Mouse (Mus musculus): Measurements from ENCODE around the gene Pax5.
A peak's percentile ranks its signal among the peaks of the same experiment; 100 is the strongest.

The Pax5 gene

DNA sequence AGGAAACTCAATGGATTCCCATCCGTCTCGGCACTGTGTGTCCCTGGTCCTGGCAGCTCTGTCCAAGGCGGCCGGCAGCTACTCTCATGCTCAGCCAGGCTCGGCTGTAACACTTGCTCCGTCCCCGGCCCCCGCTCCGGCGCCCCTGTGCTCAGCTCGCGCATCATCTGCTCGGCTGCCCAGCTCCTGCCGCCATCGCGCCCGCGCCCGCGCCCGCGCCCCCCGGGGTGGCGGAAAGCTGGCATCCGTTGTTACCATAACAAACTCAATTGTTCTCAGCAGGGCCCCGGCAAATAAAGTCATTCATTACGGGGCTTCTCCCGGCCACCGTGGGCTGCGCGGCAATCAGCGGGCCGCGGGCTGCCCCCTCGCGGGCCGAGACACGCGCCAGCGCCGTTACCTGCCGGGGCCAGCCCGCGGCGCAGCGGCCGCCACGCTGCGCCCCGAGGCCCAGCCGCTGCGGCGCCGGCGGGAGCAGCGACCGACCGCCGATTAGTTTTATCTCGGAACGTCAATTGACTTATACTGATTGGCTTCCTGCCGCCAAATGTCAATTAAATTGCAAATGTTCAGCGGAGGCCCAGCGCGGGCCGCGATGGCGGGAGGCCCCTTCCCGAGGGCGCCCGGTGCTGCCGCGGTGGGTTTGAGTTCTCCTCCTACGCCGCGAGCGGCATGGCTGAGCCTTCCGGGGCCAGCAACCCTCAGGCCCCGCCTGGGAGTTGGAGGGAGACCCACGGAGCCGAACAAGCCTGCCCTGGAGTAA, 46.1 kb downstream of the Pax5 start:
- DNase-seq: peak; percentile 16

DNA sequence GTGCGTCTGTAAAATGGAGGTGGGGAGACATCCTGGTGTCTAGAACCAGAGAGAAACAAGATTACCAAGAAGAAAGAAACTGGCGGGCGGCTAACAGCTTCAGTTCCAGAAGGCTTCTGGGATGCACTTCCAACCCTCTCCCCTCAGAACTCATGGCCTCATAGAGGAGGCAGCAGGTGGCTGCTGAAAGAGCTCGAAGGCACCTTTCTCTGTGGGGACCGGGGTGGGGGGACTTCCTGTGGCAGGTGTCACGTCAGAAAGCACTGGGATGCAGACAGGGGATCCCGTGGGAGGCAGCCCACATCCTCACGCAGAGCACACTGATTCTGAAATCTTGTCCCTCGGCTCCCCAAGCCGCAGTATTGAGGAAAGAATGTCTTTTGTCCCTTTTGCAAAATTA, 46.8 kb downstream of the Pax5 start:
- no peak for DNase-seq

DNA sequence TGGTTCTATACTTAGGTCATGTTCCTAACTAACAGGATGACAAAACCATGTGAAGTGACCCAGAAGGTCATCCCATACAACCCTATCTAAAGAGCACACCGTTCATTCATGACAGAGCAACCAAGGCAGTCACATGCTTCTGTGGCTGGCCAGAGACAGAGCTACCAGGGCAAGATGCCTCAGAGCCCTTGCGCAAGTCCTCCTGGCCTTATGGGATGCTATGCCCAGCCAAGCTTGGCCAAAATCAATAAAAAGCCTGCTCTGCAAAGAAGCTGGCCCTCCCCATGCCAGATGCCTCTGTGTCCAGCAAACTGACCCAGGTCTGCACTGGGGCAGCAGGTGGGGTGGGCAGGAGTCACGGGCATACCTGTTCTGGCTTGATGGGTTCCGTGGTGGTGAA, 65.1 kb downstream of the Pax5 start:
- no peak for DNase-seq

DNA sequence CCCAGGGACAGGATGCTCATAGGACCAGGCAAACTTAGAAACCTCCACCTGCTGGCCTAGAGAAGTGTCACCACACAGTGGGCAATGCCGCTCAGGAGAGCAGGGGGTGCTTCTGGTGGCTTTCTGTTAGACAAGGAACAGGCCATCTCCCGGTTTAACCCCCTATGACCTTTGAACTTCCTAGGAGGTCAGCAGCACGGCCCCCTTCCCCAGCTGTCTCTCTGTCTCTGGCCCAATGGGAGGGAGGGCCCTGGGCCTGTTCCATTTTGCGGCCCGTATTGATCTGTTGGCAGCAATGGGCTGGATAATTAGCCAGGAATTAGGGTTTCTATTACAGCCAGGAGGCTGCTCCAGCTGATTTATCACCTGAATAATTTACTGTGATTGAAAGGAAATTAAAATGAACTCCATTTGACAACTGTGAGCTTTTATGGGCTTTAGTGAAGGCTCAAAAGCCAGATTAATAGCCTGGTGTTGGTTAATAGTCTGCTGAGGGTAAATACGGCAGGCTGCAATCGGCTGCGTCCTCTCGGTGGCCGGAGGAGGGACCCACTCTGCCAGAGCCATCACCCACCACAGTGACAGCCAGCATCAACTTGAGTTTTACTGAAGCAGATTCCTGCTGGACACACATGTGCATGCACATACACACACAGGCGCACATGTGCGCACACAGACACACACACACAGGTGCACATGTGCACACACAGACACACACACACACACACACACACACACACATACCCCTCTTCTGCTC, 68.3 kb downstream of the Pax5 start:
- no peak for DNase-seq

DNA sequence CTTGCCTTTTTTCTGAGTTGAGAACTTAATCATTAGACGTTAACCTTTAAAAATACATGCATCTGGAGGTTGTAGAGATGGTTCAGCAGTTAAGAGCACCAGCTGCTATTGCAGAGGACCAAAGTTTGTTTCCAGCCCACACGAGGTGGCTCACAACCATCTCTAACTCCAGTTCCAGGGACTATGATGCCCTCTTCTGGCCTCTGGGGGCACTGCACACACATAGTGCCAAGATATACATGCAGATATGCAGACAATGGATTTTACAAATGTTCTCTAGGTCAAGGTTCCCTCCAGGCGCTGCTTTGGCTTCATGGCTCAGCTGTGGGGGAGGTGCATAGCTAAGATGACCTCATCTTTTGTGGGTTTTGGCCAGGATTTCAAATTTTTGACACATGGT, 74.7 kb downstream of the Pax5 start:
- DNase-seq: no peak

DNA sequence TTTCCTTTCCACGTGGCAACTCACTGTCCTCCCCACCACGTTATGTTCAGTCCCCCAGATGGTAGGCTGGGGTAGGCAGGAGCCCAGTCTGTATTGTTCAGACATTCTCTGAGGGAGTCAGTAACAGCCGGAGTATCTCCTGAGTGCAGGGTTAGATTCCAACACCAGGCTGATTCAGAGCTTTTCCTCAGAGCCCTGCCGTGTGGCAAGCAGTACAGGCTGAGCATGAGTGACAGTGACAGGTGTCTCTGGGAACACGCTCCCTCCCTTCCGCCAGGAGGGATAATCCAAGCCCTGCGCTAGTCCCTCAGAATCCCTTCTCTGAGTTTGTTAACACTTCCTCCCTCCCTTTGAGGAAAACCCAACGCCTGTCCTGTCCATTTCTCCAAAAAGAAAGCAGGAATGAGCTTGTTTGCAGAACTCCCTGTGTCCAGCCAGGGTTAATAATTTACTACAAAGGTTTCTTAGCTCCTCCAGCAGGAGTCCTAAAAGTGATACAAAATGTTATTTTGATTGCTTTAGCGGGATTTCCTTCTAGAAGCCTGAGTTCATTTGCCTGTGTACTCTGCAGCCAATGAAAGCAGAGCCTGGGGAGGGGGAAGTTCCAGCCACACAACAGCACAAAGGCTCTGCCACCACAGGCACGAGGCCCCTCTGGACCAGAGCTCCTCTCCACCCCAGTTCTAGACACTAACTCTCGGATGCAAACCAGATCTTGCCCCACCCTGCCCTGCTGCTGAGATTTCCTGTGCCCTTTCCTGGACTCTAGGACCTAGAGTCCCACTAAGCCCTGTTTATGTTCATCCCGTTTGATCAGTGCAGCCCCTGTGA, 76.4 kb downstream of the Pax5 start:
- DNase-seq: no peak

DNA sequence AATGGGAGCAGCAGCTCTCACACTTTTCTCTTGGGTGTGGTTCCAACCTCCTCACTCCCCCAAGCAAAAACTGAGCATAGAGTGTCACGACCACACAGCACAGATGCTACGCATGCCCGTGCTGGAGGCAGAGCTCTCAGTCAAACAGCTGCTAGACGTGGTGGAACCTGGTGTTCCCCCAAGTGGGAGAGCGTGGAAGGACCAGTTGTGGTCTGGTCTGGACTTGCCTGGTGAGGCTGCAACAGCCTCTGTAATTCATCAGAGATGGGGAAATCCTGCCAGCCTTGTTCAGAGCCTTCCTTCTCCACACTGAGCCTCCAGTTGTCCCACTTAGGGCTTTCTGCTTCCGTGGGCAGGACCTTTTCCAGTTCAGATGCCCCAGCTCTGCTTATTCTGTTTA, 80.2 kb downstream of the Pax5 start:
- no peak for DNase-seq

DNA sequence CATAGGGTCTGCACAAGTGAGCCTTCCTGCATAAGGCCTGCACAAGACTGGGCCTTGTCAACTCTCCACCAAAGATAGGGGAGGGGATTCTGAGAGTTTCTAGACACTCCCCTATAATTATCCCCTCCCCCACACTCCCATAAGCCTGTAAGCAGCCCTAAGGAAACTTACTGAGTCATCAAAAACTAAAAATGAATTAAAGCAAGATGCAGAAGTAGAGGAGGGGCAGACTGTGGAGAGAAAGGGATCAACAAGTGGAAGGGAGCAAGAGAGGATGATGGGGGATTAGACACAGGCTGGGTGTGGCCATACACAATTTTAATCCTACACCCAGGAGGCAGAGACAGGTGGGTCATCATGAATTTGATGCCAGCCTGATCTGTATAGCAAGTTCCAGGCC, 82.4 kb downstream of the Pax5 start:
- DNase-seq: no peak

DNA sequence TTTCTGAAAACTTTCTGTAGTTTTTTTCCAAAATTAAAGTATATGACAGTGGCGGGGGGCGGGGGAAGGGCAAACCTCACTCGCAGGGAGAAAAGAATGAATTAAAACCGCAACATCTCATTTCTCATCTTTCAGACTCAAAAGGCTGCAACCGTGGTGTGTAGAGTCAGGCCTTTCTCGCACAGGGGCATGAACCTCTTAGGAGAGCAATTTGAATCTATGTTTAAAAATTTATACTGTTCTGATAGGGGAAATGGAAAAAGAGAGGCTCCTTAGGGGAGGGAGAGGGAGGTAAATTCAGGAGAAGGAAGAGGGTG, 85.2 kb downstream of the Pax5 start:
- no peak for DNase-seq

DNA sequence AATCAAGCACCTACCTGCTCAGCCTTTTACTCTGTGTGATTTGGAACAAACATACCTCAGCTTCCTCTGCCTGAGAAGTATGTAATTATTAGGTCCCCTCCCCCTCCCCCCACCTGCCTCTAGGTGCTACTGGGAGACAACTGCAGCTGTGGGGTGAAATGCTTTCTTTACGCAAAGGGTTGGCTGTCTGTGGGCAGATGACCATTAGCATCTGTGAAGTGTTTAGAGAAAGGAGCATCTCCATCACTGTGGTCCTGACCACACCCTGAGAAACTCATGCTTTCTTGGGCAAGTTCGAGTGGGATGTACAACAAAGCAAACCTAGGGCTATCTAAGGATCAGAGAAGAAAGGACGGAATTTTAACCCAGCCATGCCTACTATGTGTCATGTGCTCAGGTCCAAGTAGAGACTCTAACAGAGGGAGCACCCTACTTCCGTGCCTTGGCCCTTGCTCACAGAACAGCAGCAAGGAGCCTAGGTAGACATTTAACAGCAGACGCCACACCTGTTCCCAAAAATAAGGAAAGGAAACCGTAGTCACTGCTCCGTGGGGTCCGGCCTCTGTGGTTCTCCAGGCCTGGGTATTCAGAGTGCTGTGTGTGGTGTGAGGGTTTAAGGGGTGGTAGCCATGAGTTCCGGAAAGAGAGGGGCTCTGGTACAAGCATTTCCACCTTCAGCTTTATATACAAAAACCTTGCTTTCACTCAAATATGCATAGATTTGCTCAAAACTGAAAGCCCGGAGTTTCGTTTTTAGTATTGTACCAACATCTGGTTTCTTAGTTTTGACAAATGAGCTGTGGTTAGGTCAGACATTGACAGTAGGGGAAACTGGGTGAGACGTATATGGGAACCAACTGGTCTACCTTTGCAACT, 85.8 kb downstream of the Pax5 start:
- no peak for DNase-seq

DNA sequence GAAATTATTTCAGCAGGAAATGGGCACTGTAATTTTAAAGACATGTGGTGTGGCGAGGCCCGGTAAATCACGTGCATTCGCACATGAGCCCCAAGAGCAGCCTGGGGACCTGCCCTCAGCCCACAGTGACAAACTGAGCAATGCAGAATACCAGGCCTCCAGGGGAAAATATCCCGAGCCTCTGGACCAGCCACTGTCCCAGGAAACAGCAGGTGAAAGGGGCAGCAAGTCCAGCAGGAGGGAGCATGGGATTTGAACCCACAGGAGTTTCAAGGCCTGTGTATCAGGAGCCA, 86.9 kb downstream of the Pax5 start:
- no peak for DNase-seq

DNA sequence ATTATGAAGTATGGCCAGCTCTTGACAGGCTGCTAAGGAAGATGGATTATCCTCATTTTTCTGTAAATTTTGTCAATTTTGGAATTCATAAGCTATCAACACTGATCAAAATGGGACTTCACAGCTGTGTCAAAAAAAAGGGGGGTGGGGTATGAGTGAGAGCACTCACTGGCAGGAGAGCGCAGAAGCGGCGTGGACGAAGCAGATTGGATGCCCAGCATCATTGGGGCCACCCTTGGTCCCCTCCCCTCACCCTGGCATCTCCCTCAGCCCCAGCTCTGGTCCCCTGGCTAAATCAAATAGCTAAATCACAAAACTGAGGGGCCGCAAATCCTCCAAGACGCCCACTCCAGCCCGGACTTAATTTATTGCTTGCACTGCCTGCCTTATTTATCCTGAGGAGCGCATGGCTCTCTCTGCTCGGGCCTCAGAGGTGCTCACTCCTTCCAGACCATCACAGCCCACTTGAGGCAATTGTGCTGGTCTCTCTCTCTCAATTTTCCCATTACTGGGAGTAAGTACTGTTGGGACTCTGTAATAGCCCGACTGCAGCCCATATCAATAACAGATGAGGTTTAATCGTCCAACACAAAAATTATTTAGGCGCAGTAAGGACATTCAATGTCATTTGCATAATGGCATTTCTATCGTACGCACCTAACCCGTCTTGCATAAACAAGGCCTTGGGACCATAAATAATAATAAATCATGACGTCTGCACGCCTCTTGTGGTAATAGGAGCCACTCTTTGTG, 87.4 kb downstream of the Pax5 start:
- no peak for DNase-seq

DNA sequence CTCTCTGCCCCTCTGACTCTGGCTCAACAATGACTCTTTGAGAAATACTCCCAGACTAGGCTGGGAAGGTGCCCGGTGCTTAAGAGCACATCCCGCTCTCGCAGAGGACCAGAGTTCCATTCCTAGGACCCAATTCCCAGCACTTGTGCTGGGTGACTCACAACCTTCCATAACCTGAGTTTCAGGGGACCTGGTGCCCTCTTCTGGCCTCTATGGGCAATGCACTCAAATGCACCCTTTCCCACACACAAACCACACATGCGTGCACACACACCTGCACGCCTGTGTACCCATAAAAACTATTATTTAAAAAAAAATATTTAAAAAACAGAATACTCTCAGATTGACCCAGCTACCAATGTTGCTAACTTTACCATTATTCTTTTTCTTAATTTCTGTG, 90.0 kb downstream of the Pax5 start:
- no peak for DNase-seq

DNA sequence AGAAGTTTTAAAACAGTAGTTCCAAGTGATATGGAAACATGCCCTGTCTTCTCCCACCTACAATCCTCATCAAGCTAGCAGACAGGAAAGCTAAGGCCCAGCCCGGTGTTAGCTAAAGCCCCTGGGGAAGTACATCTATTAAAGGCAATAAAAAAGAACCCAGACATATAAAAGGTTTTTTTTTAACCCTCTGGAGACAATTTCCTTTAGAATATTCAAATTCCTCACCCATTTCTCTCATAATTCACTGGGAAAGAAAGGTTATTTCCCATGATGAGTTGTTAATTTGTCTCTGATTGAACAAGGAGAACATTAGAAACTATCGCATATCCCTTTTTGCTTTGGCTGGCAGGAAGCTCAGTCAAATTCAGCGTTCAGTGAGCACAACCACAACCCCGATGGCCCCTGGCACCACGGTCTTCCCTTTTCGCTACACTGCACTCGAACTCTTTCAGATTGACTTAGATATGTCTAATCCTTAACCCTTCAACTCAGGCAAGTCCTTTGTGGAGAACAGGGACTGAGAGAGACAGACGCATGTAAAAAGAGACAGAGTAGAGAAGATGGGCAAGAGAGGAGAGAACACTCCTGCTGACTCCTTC, 96.1 kb downstream of the Pax5 start:
- DNase-seq: no peak

DNA sequence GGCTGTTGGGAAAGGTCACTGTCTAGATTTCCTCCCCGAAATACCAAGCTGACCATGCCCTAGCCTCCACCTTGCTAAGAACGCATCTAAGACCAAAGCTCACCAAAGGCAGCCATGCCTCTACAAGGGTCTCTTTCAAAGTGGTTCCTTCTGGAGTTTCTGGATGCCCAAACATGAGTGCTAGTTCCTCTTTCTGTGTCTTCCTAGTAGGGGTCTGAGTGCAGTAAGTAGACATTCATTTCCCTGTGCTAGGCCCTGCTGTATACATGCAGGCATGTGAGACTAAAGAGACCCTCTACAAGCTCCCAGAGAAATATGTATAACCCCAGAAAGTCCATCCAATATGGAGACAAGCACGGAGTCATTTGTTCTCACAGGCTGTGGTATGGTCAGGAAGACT, 97.9 kb downstream of the Pax5 start:
- DNase-seq: no peak

DNA sequence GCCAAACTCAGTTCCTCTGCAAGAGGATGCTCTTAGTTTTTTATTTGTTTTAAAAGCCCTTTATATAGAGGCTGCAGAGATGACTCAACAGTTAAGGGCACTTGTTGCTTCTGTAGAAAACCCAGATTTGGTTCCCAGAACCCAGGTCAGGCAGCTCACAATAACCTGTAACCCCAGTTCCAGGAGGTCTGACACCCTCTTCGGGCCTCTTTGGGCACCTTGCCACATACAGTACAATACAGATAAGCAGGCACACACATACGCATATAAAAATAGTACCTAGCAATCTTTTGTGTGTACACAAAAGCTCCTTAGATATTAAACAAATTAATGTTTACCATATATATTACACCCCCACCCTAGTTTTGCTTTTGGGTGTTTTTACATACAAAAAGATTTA, 104.8 kb downstream of the Pax5 start:
- DNase-seq: no peak

DNA sequence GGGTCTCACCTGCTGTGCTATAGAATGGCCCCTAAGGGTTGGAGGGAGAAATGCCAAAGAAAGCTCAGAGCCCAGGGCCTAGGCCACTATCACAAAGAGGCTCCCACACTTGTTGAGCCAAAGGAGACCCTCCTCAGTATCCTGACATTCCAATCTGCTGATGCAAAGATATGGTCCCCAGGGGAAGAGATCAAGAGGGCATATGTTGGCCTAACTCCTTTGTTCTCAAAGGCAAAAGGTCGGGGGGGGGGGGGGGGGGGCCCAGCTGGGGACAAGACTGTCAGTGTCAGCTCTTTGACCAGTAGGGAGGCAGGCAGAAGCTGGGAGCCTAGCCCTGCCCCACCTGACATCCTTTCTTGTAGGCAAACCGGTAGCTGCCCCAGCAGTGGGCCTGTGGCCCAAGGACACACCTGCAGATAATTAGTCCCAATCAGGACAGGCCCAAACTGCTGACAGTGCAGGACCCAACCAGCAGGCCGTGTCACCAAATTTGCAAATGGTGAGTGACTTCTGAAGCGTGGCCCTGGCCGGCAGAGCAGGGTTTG, 108.0 kb downstream of the Pax5 start:
- no peak for DNase-seq

DNA sequence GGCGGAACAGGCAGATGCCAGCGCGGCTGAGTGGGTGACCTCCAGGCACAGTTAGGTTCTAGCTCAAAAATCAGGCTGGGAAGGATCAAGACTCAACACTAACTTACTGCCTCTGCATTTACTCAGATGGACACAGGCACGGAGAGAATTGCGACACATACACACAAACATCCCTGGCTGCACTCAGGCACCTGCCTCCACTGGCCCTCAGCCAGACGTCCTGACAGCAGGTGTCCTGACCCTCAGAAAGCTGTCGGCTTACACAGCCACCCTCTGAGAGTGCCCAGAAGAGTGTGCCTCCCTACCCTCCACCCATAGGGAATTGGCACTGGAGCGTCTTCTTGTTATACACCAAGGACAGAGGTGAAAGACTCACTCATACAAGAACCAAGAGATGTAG, 108.9 kb downstream of the Pax5 start:
- no peak for DNase-seq

DNA sequence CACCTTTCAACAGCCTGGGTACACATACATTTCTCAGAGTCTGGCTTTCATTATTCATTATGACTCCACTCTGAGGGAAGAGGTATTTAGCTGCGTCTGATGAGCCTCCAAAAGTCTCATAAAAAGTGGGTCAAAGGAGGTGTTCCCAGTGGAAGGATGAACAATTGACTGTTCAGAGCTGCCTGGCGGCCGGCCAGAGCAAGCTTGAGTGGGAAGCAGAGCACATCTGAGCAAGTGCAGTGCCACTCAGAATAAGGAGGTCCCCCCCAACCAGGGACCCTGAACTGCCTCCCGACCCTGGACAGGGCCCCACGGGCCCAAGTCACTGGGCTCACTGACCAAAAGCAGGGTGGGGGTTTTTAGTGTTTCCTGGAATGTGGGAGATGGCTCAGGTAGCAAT, 109.4 kb downstream of the Pax5 start:
- DNase-seq: no peak

DNA sequence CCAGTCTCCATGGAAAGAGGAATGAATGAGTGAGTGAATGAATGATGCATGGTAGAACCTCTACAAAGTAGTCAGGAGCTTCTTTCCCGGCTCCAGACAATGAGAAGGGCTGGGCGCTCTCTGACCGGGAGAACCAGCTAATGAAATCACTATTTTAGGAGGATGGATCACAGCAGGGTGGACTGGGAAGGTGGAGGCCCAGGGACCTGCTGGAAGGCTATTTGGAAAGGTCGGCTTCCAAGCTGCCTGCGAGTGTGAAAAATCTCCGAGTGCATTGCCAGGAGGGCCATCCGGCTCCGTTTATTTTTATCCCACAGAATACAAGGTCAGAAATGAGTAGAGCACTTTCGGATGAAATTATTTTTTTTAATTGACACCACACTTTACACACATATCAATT, 112.3 kb downstream of the Pax5 start:
- DNase-seq: peak; percentile 78

DNA sequence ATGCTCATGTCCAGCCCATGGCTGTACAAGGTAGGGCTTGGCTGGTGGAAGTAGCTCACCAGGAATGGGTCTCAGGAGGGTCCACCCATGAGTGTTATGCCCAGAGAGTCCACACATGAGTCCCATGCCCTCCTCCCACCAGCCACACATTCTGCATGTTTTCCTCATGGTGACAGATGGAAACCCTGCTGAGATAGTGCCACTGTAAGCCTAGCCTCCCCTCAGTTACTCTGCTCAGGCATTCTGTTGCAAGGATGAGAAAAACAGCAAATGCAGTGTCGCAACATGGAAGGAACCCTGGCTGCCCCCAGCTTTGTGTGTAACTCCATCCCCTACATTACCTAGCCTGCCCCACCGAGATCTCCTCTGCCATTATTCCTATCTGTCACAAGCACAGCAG, 117.2 kb downstream of the Pax5 start:
- DNase-seq: no peak

DNA sequence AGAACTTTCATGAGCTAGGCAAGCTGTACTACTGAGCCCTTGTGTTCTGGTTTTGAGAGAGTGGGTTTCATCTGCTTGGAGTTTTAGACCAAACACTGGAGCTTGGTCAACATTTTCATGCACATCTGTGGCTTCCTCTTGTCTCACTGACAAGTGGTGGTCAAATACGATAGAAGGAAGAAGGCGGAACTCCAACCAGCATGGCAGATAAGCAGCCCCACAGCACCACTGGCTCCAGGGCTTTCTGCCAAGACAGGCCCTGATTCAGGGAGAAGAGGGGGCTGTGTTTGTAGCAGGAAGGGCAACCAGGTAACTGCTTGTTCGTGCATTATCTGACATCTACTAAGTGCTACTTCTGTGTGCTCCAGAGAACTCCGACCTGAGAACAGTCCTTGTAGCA, 127.6 kb downstream of the Pax5 start:
- DNase-seq: no peak
